Comparison of ENCODE assay signal across 24 mouse cellular contexts in the genomic region with DNA sequence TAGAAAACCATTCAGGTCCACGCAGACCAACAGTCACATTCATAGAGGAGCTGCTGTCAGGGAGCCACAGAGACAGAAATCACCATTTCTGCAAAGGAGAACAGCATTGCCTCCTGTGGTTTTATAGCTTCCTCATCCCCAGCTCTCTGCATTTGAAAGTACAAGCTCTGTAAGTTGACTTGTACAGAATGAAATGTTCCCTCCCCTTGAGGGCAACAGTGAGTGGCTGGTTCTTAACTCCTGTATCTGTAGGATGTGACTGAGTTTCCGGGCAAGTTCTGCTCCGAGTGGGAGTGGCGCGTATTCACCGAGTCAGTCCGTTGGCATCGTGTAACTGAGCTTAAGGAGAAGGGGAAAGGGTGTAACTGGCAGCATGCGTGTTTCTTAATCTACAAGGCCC.
A peak's percentile ranks its signal among the peaks of the same experiment; 100 is the strongest.
DNase-seq lines count a peak whose midpoint lies in the region; ATAC-seq lines count a peak whose summit lies in the region.
"Had no signal": no experiment of that assay in that cellular context is flagged by ENCODE, and none has a peak within 500 bp of the region (broad histone marks: within the 10 kb centered on the region; RNA-seq: fewer than 3 reads in every experiment).

No protein-coding gene starts in this region.

- peak; percentile 99 for ATAC-seq in common myeloid progenitor, adult 5-6 weeks (replicated peaks; ENCODE audit: low read depth, poor library complexity, severe bottlenecking)
- ATAC-seq: forebrain, embryonic 13.5 days; intestine, embryonic 15.5 days; liver, embryonic 12.5 days; Patski had no signal

- H3K27ac ChIP-seq in hindbrain, embryonic 10.5 days = no peak overlapping the region
- H3K27ac ChIP-seq: embryonic facial prominence, embryonic 12.5 days; forebrain, embryonic 13.5 days; hindbrain, embryonic 12.5 days; intestine, embryonic 15.5 days; limb, embryonic 12.5 days; liver, embryonic 12.5 days; lung, embryonic 15.5 days; midbrain, embryonic 12.5 days; neural tube, embryonic 15.5 days had no signal

- whole genome bisulfite sequencing in hindbrain, embryonic 10.5 days = 86% methylated on average over 9 of the region's 9 CpGs

- H3K4me3 ChIP-seq in megakaryocyte, embryonic 14.5 days (replicated peaks) = peak overlapping the region; percentile 59
- no peak overlapping the region for H3K4me3 ChIP-seq in hindbrain, embryonic 10.5 days
- H3K4me3 ChIP-seq: embryonic facial prominence, embryonic 12.5 days; erythroblast, embryonic 14.5 days; forebrain, embryonic 13.5 days; hindbrain, embryonic 12.5 days; intestine, embryonic 15.5 days; limb, embryonic 12.5 days; liver, embryonic 12.5 days; lung, embryonic 15.5 days; midbrain, embryonic 12.5 days; myocyte; neural tube, embryonic 15.5 days had no signal

- DNase-seq in thymus, postnatal 25 days = peak; percentile 5
- no peak for DNase-seq in thymus, postnatal 14 days
- no peak for DNase-seq in layer of hippocampus, adult 9-11 months
- no peak for DNase-seq in hindbrain, embryonic 10.5 days (ENCODE audit: low spot score)
- DNase-seq in frontal cortex, adult 2 months (ENCODE audit: extremely low spot score in 1 of 2, low spot score in 1 of 2) = no peak
- DNase-seq: cerebellum, adult 9-11 months; gastrocnemius, postnatal 25 days; kidney, adult 9 months; kidney, postnatal 36 days; thymus, adult 18-20 months had no signal

- peaks cover 4% of the 10 kb centered on the region for H3K27me3 ChIP-seq in megakaryocyte, embryonic 14.5 days (replicated peaks)
- peaks cover 4% of the 10 kb centered on the region for H3K27me3 ChIP-seq in hindbrain, embryonic 10.5 days (ENCODE audit: insufficient read depth, poor library complexity, severe bottlenecking)
- H3K27me3 ChIP-seq: embryonic facial prominence, embryonic 12.5 days; forebrain, embryonic 13.5 days; hindbrain, embryonic 12.5 days; intestine, embryonic 15.5 days; limb, embryonic 12.5 days; liver, embryonic 12.5 days; lung, embryonic 15.5 days; midbrain, embryonic 12.5 days; neural tube, embryonic 15.5 days; Patski had no signal

- H3K9me3 ChIP-seq in megakaryocyte, embryonic 14.5 days = no peaks in the 10 kb centered on the region
- no peaks in the 10 kb centered on the region for H3K9me3 ChIP-seq in hindbrain, embryonic 10.5 days
- H3K9me3 ChIP-seq: embryonic facial prominence, embryonic 12.5 days; forebrain, embryonic 13.5 days; hindbrain, embryonic 12.5 days; intestine, embryonic 15.5 days; limb, embryonic 12.5 days; liver, embryonic 12.5 days; lung, embryonic 15.5 days; midbrain, embryonic 12.5 days; neural tube, embryonic 15.5 days had no signal

- peaks cover 16% of the 10 kb centered on the region for H3K4me1 ChIP-seq in megakaryocyte, embryonic 14.5 days
- H3K4me1 ChIP-seq in hindbrain, embryonic 10.5 days (replicated peaks) = 0 out of 2 replicates have a peak, but pooled peaks cover 3% of the 10 kb centered on the region
- H3K4me1 ChIP-seq: embryonic facial prominence, embryonic 12.5 days; hindbrain, embryonic 12.5 days; intestine, embryonic 15.5 days; liver, embryonic 12.5 days had no signal

- H3K36me3 ChIP-seq in megakaryocyte, embryonic 14.5 days (replicated peaks; ENCODE audit: low read length) = no peaks in the 10 kb centered on the region
- H3K36me3 ChIP-seq in hindbrain, embryonic 10.5 days = no peaks in the 10 kb centered on the region
- H3K36me3 ChIP-seq: embryonic facial prominence, embryonic 12.5 days; hindbrain, embryonic 12.5 days; intestine, embryonic 15.5 days; limb, embryonic 12.5 days; liver, embryonic 12.5 days; lung, embryonic 15.5 days; midbrain, embryonic 12.5 days; neural tube, embryonic 15.5 days had no signal
